Mouse (Mus musculus): ENCODE measurements around the gene C2cd4d.

DNA sequence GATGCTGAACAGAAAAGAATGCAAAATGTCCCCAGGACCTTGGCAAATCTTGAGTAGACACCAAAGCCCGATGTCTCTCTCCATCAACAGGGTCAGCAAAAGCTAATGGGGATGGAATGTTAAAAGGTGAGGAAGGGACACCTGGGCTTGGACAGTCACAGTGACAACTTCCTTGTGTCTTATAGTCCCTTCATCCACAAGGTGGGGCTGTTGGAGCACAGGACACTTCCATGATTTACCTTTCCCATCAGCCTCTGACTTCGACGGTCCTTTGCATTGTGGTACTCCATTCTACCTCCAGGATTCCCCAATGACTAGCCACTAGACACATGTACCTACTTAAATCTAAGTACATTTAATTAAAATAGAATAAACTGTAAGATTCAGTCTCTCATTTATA is 33.6 kb upstream of the C2cd4d start:
- TF ChIP-seq EP300 (IDR thresholded peaks at IDR 0.05; ENCODE audit: low read depth): no peak
- peak; percentile 45 for TF ChIP-seq CTCF (IDR thresholded peaks at IDR 0.05; ENCODE audit: low read depth)

All from liver, postnatal 0 days (tissue).